Mouse (Mus musculus) spleen, adult 2 months (tissue): ENCODE results near the gene Zfp383. TPM values are rescaled to one million over a fixed set of nuclear protein-coding genes. Genes with fewer than 3 reads are reported as not detected.

Experiments used
- DNase-seq, 2 experiments: peaks; one replicate each; pipeline versions ENCODE4 v3.0.0 to v3.0.0-alpha.2; 2012 to 2021; ENCODE audit warnings: low spot score in 2 of 2, low read depth in 1 of 2
- H3K27ac ChIP-seq: fragments of 200-500 bp; 2 replicates; pipeline ENCODE4 v1.5.1; 2012; ENCODE audit warnings: low read length, inconsistent platforms; ENCODE audit not compliant: insufficient read depth
- H3K27me3 ChIP-seq: fragments of 200-500 bp; 2 replicates; pipeline ENCODE4 v1.6.1; 2012; ENCODE audit warnings: mild to moderate bottlenecking, moderate library complexity, low read length, inconsistent platforms; ENCODE audit not compliant: control insufficient read depth, insufficient read depth
- H3K36me3 ChIP-seq: fragments of 200-500 bp; 2 replicates; pipeline ENCODE4 v1.6.1; 2012; ENCODE audit warnings: mild to moderate bottlenecking, low read length, inconsistent platforms; ENCODE audit not compliant: control insufficient read depth, insufficient read depth
- H3K4me1 ChIP-seq: fragments of 200-500 bp; 2 replicates; pipeline ENCODE4 v1.6.1; 2011; ENCODE audit warnings: inconsistent platforms; ENCODE audit not compliant: control insufficient read depth, insufficient read depth, insufficient read length
- H3K4me3 ChIP-seq: fragments of 200-500 bp; 2 replicates; pipeline ENCODE4 v1.5.1; 2011; ENCODE audit warnings: mild to moderate bottlenecking, inconsistent platforms; ENCODE audit not compliant: insufficient read depth, insufficient read length; ENCODE audit errors: extremely low read depth
- CTCF ChIP-seq: fragments of 200-500 bp; IDR thresholded peaks from 2 replicates; pipeline ENCODE4 v1.5.1; 2011; ENCODE audit warnings: mild to moderate bottlenecking, inconsistent platforms; ENCODE audit not compliant: insufficient read depth, insufficient read length, insufficient replicate concordance; ENCODE audit errors: extremely low read depth
- POLR2A ChIP-seq: fragments of 200-500 bp; IDR thresholded peaks from 2 replicates; pipeline ENCODE4 v1.6.1; 2011; ENCODE audit warnings: low read depth, low read length, inconsistent platforms
- WGBS: fragments of 180-500 bp; shearing (Covaris S2); methylation state at CpG from one replicate; pipeline ENCODE4 v1.1.7; 2018; 5-methylcytosine and 5-hydroxymethylcytosine counted together
- polyA plus RNA-seq: library from polyadenylated mRNA; depleted of rRNA; stranded (reverse); fragments of >200 nt; gene quantifications from 2 replicates; pipeline ENCODE4 v1.2.3, GENCODE M21; 2012

The Zfp383 gene
- polyA plus RNA-seq, 1 experiment = 0.35 TPM

DNA sequence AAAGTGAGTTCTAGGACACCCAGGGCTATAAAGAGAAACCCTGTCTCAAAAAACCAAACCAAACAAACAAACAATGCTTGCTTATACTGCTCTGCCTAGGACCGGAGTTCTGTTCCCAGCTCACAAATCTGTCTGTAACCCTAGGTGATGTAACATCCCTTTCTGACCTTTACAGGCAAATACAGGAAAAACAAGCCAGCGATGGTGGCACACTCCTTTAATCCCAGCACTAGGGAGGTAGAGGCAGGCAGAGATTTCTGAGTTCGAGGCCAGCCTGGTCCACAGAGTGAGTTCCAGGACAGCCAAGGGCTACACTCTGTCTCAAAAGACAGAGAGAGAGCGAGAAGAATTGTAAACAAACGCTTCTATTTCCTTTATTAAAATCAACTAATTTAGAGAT lies 817 bp upstream of the Zfp383 start:
- no peak overlapping the region for H3K27ac ChIP-seq
- no peak overlapping the region for H3K4me3 ChIP-seq
- 94% methylated on average over 5 of the region's 5 CpGs for WGBS
- H3K36me3 ChIP-seq = peaks cover 1% of the 10 kb centered on the region; the same call in 1 of the 2 replicates
- H3K4me1 ChIP-seq = no peaks in the 10 kb centered on the region
- H3K27me3 ChIP-seq = no peaks in the 10 kb centered on the region
- TF ChIP-seq CTCF = no peak
- TF ChIP-seq POLR2A = no peak
- DNase-seq = no peak

DNA sequence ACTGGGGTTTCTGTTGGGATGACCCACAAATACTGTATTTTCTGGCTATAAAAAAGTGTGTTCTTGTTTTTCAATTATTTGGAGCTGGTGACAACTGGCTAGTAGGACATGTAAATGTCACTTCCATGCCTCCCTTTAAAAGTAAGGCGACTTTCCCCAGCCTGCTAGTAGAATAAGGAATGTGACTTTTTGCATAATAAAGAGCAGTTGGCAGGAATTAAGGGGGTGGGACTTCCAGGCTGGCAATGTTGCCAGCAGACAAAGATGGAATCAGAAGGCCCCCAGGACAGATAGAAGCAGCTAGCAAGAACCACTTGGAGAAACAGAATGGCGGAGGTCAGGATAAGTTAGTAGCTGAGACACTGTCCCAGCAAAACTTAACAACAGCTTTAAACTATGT lies 2.2 kb downstream of the Zfp383 start:
- H3K4me1 ChIP-seq = no peaks in the 10 kb centered on the region
- no peak for DNase-seq
- H3K36me3 ChIP-seq = peaks cover 18% of the 10 kb centered on the region
- 90% methylated on average over 2 of the region's 2 CpGs for WGBS
- H3K4me3 ChIP-seq = no peak overlapping the region
- H3K27ac ChIP-seq = no peak overlapping the region
- no peaks in the 10 kb centered on the region for H3K27me3 ChIP-seq
- TF ChIP-seq CTCF = no peak
- TF ChIP-seq POLR2A = no peak

DNA sequence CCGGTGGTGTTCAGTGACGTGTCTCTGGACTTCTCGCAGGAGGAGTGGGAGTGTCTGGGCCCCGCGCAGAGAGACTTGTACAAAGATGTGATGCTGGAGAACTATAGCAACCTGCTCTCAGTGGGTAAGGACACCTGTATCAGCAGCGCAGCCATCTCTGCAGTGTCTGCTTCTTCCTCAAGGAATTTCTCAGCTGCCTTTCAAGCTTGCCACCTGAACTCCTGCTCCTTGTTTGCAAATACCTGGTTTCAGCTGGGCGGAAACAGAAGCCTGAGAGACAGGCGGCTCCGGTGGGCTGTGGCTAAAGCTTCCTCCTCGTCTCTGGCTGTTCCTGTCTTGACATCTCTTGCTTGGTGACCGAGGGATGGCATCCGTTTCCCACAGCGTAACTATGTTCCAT lies 4.1 kb downstream of the Zfp383 start:
- no peak for DNase-seq
- Histone ChIP-seq H3K27ac (no peak overlapping the region), H3K27me3 (no peaks in the 10 kb centered on the region), H3K4me3 (no peak overlapping the region), H3K4me1 (no peaks in the 10 kb centered on the region), H3K36me3 (peaks cover 20% of the 10 kb centered on the region)
- TF ChIP-seq CTCF (no peak), POLR2A (no peak)
- 93% methylated on average over 13 of the region's 13 CpGs for WGBS

DNA sequence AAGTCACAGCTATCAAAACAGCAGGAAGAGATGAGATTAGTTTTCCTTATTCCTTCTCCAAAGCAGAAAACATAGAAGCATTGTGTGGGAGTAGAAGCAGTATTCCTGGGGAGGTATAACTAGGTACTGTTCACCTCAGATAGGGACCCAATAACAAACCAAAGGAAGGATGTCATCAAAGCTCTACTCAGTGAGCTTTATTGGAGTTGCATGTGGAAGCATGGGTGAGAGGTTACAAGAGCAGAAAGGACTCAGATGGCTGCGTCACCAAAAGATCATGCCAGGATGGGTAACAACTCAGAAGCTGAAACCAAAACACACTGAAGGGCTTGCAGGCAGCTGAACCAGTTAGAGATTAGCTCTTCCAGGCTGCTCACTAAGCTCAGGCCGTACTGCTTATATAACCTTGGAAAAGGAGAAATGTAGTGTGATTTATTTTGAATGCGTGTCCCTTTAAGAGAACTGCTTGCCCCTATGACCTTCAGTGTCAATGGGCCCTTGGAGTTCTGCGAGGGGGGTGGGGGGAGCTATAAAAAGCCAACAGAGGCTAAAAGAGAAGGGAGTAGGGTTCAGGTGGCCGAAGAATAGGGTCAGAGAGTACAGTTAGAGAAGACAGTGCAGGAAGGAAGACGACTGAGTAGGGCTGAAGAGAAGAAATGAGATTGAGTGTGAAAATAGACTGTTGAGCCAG lies 9.5 kb downstream of the Zfp383 start:
- Histone ChIP-seq H3K36me3 (peaks cover 15% of the 10 kb centered on the region), H3K27me3 (no peaks in the 10 kb centered on the region), H3K4me3 (no peak overlapping the region), H3K27ac (no peak overlapping the region), H3K4me1 (no peaks in the 10 kb centered on the region; the same call in 1 of the 2 replicates)
- no peak for DNase-seq
- WGBS = 76% methylated on average over 6 of the region's 6 CpGs
- TF ChIP-seq CTCF = no peak

DNA sequence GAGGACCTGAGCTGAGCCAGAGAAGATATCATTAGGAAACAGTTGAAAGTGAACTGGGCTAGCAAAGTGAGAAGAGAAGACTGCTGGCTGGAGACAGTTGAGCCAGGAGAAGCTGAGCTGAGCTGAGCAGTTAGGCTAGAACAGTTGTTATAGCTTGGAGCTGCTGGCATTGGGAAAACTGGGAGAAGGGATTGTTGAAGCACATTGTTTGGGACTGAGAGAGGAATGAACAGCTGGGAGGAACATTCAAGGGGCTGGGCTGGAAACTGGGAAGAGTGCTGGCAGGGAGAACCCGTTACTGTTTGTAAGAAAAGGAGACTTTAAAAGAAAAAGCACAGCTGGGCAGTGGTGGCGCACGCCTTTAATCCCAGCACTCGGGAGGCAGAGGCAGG lies 10.0 kb downstream of the Zfp383 start:
- DNase-seq = no peak
- H3K4me1 ChIP-seq = no peaks in the 10 kb centered on the region; the same call in 1 of the 2 replicates
- no peak overlapping the region for H3K4me3 ChIP-seq
- no peak overlapping the region for H3K27ac ChIP-seq
- WGBS = 90% methylated on average over 4 of the region's 4 CpGs
- H3K27me3 ChIP-seq = no peaks in the 10 kb centered on the region
- H3K36me3 ChIP-seq = peaks cover 15% of the 10 kb centered on the region
- TF ChIP-seq POLR2A (no peak), CTCF (no peak)

DNA sequence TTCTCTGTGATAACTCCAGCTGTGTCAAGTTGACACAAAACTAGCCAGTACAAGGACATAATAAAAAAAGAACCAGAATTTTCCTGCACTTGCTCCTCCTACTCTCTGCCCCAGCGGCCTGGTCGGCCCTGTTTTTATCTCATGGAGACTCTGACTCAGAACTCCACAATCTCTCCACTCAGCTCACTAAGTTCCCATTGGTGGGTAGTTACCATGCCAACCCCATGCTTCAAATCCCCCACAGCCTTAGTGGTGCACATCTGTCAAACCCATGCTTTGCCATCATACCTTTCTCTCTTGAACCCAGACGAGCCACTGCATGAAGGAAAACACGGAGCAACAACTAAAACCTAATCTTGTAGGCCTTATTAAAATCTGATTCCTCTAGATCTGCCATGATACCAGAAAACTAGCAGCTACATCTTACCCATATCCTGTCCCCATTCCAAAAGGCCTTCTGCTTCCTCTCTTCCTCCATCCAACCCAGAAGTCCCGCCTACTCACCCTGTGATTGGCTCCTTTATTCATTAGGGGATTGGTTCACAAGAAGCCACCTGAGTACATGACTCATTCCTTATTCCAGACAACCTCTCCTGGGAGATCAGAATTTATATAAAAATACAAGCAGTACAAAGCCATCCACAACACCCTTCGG lies 13.5 kb downstream of the Zfp383 start:
- Histone ChIP-seq H3K4me3 (no peak overlapping the region), H3K27ac (no peak overlapping the region), H3K27me3 (no peaks in the 10 kb centered on the region), H3K4me1 (no peaks in the 10 kb centered on the region; the same call in 1 of the 2 replicates), H3K36me3 (no peaks in the 10 kb centered on the region)
- TF ChIP-seq POLR2A (no peak), CTCF (no peak)
- DNase-seq = no peak
- 86% methylated on average over 6 of the region's 6 CpGs for WGBS

DNA sequence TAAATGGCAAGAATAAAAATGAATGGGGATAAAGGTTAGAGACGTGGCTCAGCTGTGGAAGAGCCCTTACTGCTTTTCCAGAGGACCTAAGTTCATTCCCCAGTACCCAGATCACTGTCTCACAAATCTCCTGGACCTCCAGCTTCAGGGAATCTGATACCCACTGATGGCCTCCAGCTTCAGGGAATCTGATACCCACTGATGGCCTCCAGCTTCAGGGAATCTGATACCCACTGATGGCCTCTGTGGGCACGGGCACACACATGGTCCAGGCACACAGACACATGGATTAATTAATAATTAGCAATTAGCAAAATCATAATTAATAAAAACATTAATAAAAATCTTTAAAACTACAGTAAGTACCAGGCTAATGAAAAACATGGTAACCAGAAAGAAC lies 14.8 kb downstream of the Zfp383 start:
- Histone ChIP-seq H3K36me3 (no peaks in the 10 kb centered on the region), H3K4me1 (no peaks in the 10 kb centered on the region; the same call in 1 of the 2 replicates), H3K4me3 (no peak overlapping the region), H3K27me3 (no peaks in the 10 kb centered on the region), H3K27ac (no peak overlapping the region)
- WGBS = 82% methylated on average over 2 of the region's 2 CpGs
- DNase-seq = no peak
- TF ChIP-seq CTCF (no peak), POLR2A (no peak)

DNA sequence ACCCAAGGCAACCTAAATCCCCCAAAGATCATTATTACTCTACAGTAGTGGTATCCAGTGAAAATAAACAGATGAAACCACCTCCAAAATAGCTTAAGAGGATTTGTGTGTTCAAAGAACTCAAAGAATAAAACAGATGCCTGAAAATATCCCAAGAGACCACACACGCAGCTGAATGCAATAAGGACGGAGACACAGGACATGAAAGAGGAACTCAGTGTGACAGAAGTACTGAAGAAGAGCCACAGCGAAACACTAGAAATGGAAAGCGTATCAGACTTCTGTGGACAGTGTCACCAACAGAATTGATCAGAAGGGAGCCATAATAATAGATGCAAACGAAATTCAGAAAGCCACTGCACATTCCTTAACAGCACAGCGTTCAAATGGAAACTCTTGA lies 30.8 kb downstream of the Zfp383 start:
- Histone ChIP-seq H3K4me1 (no peaks in the 10 kb centered on the region), H3K36me3 (peaks cover 19% of the 10 kb centered on the region), H3K27me3 (no peaks in the 10 kb centered on the region), H3K4me3 (no peak overlapping the region), H3K27ac (no peak overlapping the region)
- DNase-seq = no peak
- WGBS = 44% methylated on average over 6 of the region's 6 CpGs
- no peak for TF ChIP-seq POLR2A
- TF ChIP-seq CTCF = no peak
